Mouse (Mus musculus) liver, embryonic 16.5 days (tissue): ENCODE measurements around the gene Rspo4. TPM values are rescaled to one million over a fixed set of nuclear protein-coding genes. Genes with fewer than 3 reads are reported as not detected.

Experiments used
- ATAC-seq: fragments of 200-750 bp; cut with Nextera tagmentation; 2 replicates; pipeline ENCODE4 v1.8.0; 2017; ENCODE audit warnings: low read depth, mild to moderate bottlenecking, moderate number of reproducible peaks, moderate library complexity
- H3K27ac ChIP-seq: fragments of 300-500 bp; sonication (generic); 2 replicates; pipeline ENCODE4 v1.5.1; 2014; ENCODE audit warnings: mild to moderate bottlenecking, low read length
- H3K27me3 ChIP-seq: fragments of 300-500 bp; sonication (generic); 2 replicates; pipeline ENCODE4 v1.6.1; 2014; ENCODE audit warnings: low read depth, low read length, mixed read lengths; ENCODE audit not compliant: control insufficient read depth, insufficient read depth
- H3K36me3 ChIP-seq: fragments of 300-500 bp; sonication (generic); 2 replicates; pipeline ENCODE4 v1.6.1; 2014; ENCODE audit warnings: mild to moderate bottlenecking; ENCODE audit not compliant: control insufficient read depth, insufficient read depth
- H3K4me1 ChIP-seq: fragments of 300-500 bp; sonication (generic); 2 replicates; pipeline ENCODE4 v1.6.1; 2014; ENCODE audit warnings: low read depth, low read length, mixed read lengths; ENCODE audit not compliant: control insufficient read depth
- H3K4me2 ChIP-seq: fragments of 300-500 bp; sonication (generic); 2 replicates; pipeline ENCODE4 v1.6.1; 2014; ENCODE audit warnings: low read depth, low read length, mixed read lengths
- H3K4me3 ChIP-seq: fragments of 300-500 bp; sonication (generic); 2 replicates; pipeline ENCODE4 v1.5.1; 2014; ENCODE audit warnings: low read depth, mild to moderate bottlenecking, low read length
- H3K9ac ChIP-seq: fragments of 300-500 bp; sonication (generic); 2 replicates; pipeline ENCODE4 v1.6.1; 2014; ENCODE audit warnings: low read depth, low read length
- H3K9me3 ChIP-seq: fragments of 300-500 bp; sonication (generic); replicated peaks from 2 replicates; pipeline ENCODE4 v1.6.1; 2016; ENCODE audit warnings: low read length; ENCODE audit not compliant: control insufficient read depth
- WGBS: fragments of 180-500 bp; shearing (Covaris S2); extraction: QIAGEN DNeasy Blood & Tissue Kit; methylation state at CpG from one replicate; pipeline ENCODE4 v1.1.7; 2014; ENCODE audit not compliant: insufficient replicate concordance; 5-methylcytosine and 5-hydroxymethylcytosine counted together
- polyA plus RNA-seq: library from polyadenylated mRNA; unstranded; fragments of >200 nt; fragmentation: Nextera tagmentation; extraction: Ambion mirVana; gene quantifications from 2 replicates; pipeline ENCODE4 v1.2.1, GENCODE M21; 2015

Rspo4 gene
- polyA plus RNA-seq, 1 experiment from 2014 or later, result 0.09 TPM

DNA sequence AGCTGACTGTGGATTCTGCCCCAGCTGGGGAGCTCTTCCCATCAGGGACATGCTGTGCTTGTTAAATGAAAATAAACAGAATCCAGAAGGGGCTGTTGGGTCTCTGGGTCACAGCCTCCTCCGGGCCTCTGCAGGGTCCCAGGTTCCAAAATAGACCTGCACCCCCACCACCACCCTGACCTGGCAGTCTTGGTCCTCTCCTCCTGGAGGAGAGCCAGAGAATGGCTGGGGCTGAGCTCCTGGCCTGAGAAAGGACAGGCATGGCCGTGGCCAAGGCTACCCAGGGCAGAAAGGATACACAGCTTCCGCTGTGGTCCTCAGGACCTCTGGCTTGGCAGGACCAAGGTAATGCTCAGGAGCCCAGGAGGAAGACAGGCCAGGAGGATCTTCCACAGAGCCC is 61.9 kb downstream of the Rspo4 start:
- H3K36me3 ChIP-seq, result no peaks in the 10 kb centered on the region
- no peak overlapping the region for H3K4me2 ChIP-seq
- H3K4me1 ChIP-seq, result no peaks in the 10 kb centered on the region
- no peaks in the 10 kb centered on the region for H3K27me3 ChIP-seq
- ATAC-seq, result no peak
- H3K27ac ChIP-seq, result no peak overlapping the region
- no peak overlapping the region for H3K9ac ChIP-seq
- WGBS, result 43% methylated on average over 3 of the region's 3 CpGs
- no peaks in the 10 kb centered on the region for H3K9me3 ChIP-seq
- H3K4me3 ChIP-seq, result no peak overlapping the region

DNA sequence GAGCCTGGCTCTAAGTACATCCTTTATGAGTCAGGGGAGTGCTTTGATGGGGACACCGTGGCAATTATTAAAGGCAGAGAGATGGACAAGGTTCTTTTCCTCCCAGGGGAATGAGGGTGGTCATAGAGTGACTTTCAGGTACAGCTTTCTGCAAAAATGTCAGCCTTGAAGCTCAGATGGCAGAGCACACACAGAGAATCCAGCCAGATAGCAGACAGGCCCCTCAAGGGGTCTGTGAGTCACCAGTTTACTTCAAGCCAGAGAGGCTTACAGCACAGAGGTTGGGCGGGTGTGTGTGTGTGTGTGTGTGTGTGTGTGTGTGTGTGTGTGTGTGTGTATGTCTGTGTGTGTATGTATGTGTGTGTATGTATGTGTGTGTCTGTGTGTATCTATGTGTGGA is 64.3 kb downstream of the Rspo4 start:
- Histone ChIP-seq H3K4me2 (no peak overlapping the region), H3K4me1 (no peaks in the 10 kb centered on the region; the same call in 1 of the 2 replicates), H3K36me3 (no peaks in the 10 kb centered on the region), H3K4me3 (no peak overlapping the region), H3K9ac (no peak overlapping the region), H3K9me3 (no peaks in the 10 kb centered on the region), H3K27me3 (no peaks in the 10 kb centered on the region), H3K27ac (no peak overlapping the region)
- WGBS, result 46% methylated on average over 2 of the region's 2 CpGs
- ATAC-seq, result no peak

DNA sequence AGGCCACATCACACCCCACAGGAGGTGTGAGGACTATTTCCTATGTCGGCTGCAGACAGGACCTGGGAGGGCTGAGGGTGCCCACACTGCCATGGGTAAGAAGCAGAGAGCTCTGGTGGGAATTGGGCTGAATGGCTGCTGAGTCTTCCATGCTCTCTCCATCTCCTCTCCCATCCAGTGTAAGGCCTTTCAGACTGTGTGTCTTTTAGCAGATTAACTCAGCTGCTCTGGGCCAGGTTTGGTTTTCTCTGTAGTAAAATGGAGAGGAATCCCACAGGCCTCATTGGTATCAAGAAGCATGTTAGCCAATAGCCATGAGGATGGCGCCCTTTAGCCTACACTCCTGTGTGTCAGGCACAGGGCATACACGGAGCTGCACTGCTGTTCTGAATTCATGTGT is 66.7 kb downstream of the Rspo4 start:
- no peaks in the 10 kb centered on the region for H3K9me3 ChIP-seq
- no peak overlapping the region for H3K9ac ChIP-seq
- no peaks in the 10 kb centered on the region; the same call in 1 of the 2 replicates for H3K4me1 ChIP-seq
- 38% methylated on average over 3 of the region's 3 CpGs for WGBS
- no peak overlapping the region for H3K4me2 ChIP-seq
- no peak overlapping the region for H3K4me3 ChIP-seq
- H3K27me3 ChIP-seq, result no peaks in the 10 kb centered on the region
- no peaks in the 10 kb centered on the region for H3K36me3 ChIP-seq
- no peak for ATAC-seq
- H3K27ac ChIP-seq, result no peak overlapping the region

DNA sequence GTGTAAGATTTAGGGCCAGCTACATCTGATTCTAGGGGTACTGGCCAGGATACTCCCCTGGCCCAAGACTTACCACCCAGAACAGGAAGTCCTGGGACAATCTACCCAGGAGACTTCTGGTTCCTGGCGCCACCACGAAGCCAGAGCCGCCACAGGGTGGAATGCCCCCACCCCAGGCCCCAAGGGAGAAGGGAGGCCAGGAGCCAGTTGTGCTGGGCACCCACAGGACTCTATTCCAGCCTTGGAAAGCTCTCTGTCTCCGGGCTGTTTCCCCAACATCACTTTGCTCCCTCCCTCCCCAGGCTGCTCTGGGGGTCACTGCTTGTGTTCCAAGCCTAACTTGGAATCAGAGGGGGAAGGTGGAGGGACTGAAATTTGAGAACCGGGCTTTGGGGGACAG is 67.8 kb downstream of the Rspo4 start:
- no peak for ATAC-seq
- Histone ChIP-seq H3K36me3 (no peaks in the 10 kb centered on the region), H3K9ac (no peak overlapping the region), H3K9me3 (no peaks in the 10 kb centered on the region), H3K4me3 (no peak overlapping the region), H3K27ac (no peak overlapping the region), H3K4me2 (no peak overlapping the region), H3K4me1 (no peaks in the 10 kb centered on the region; the same call in 1 of the 2 replicates), H3K27me3 (no peaks in the 10 kb centered on the region)
- WGBS, result 23% methylated on average over 5 of the region's 5 CpGs

DNA sequence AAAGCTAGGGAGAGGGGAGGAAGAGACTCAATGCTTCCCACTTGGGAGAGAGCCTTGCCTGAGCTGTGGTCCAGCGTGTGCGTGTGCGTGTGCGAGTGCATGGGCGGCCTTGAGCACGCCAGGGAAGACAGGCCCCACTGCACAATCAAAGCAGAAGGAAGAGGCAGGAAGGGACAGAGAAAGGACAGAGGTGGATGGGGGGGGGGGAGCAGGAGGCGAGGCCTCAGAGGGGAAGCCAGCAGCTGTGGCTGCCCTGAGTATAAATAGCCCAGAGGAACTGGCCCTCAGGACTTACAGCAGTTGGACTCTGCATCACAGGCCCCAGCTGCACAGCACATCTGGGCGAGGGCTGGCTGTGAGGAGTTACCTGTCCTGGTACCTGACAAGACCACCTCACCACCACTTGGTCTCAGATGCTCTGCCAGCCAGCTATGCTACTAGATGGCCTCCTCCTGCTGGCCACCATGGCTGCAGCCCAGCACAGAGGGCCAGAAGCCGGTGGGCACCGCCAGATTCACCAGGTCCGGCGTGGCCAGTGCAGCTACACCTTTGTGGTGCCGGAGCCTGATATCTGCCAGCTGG is 68.3 kb downstream of the Rspo4 start, which contains the start of gene Angpt4:
Gene Angpt4 (plus strand): TSS at position 292 of the 582 bp plus-strand sequence.
- WGBS, result 52% methylated on average over 12 of the region's 13 CpGs
- Histone ChIP-seq H3K4me2 (no peak within 1 kb of the TSS), H3K9me3 (no peaks in the 10 kb centered on the region), H3K27me3 (no peaks in the 10 kb centered on the region), H3K4me3 (no peak within 1 kb of the TSS), H3K36me3 (no peaks in the 10 kb centered on the region), H3K9ac (no peak within 1 kb of the TSS), H3K27ac (no peak within 1 kb of the TSS), H3K4me1 (no peaks in the 10 kb centered on the region; the same call in 1 of the 2 replicates)
- ATAC-seq, result no peak

DNA sequence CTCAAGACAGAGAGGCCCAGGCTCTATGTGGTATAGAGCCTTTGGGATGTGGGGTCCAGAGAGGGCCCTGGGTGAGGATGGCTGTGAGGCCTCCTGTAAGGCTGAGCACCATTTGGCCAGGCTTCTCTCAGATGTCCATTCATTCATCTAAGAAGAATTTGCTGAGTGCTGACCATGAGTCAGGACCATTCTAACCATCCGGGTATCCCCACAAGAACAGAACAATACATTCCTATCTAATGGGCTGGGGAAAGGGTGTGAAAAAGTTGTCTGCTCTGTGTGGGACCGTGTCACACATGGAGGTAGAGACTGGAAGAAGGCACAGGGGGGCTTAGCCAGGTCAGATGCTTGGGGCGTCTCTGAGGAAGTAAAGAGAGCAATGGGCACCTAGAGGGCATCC is 69.0 kb downstream of the Rspo4 start:
- 60% methylated on average over 3 of the region's 3 CpGs for WGBS
- Histone ChIP-seq H3K9ac (no peak overlapping the region), H3K4me1 (no peaks in the 10 kb centered on the region; the same call in 1 of the 2 replicates), H3K36me3 (no peaks in the 10 kb centered on the region), H3K4me3 (no peak overlapping the region), H3K9me3 (no peaks in the 10 kb centered on the region), H3K4me2 (no peak overlapping the region), H3K27ac (no peak overlapping the region), H3K27me3 (no peaks in the 10 kb centered on the region)
- no peak for ATAC-seq

DNA sequence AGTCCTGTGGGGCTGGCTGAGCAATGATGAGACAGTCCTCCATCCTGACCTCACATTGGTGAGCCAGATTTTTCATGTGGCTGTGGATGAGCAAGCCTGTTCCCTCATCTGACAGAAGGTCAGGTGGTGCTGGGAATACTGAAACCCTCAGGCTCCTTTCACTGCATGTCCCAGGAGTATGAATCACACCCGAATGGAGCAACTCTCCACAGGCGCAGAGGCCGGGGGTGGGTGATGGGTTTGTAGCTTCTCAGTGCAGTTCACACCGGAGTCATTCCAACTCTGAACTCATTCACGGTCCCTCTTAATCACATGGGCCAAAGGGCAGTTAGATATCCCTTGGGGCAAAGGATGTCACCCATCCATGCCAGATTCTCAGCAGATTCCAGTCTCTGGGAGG is 71.4 kb downstream of the Rspo4 start:
- no peak overlapping the region for H3K9ac ChIP-seq
- H3K27me3 ChIP-seq, result no peaks in the 10 kb centered on the region
- H3K27ac ChIP-seq, result no peak overlapping the region
- H3K4me2 ChIP-seq, result no peak overlapping the region
- H3K36me3 ChIP-seq, result no peaks in the 10 kb centered on the region
- H3K4me1 ChIP-seq, result no peaks in the 10 kb centered on the region; the same call in 1 of the 2 replicates
- no peak overlapping the region for H3K4me3 ChIP-seq
- no peaks in the 10 kb centered on the region for H3K9me3 ChIP-seq
- WGBS, result 60% methylated on average over 5 of the region's 5 CpGs
- ATAC-seq, result no peak

DNA sequence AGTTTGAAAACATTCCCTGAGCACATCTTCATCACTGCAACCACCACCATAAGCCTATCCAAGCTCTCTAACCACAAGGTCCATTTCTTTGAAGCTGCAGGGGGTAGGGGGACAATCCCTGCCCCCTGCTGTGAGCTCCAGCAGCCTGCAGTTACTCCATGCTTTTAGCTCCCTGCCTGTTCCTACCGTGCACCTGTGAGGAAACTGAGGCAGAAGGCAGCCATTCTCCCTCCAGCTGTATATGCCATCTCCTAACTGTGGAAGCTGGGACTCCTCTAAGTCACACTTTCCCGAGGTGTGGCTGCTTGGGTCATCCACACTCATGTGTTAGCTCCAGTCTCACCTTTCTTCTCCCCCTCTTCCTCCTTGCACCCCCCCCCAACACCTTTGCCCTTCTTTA is 72.4 kb downstream of the Rspo4 start:
- H3K4me2 ChIP-seq, result no peak overlapping the region
- ATAC-seq, result no peak
- H3K9me3 ChIP-seq, result no peaks in the 10 kb centered on the region
- no peak overlapping the region for H3K9ac ChIP-seq
- no peaks in the 10 kb centered on the region for H3K27me3 ChIP-seq
- H3K4me1 ChIP-seq, result no peaks in the 10 kb centered on the region; the same call in 1 of the 2 replicates
- WGBS, result 16% methylated on average over 2 of the region's 2 CpGs
- no peak overlapping the region for H3K27ac ChIP-seq
- no peak overlapping the region for H3K4me3 ChIP-seq
- H3K36me3 ChIP-seq, result no peaks in the 10 kb centered on the region

DNA sequence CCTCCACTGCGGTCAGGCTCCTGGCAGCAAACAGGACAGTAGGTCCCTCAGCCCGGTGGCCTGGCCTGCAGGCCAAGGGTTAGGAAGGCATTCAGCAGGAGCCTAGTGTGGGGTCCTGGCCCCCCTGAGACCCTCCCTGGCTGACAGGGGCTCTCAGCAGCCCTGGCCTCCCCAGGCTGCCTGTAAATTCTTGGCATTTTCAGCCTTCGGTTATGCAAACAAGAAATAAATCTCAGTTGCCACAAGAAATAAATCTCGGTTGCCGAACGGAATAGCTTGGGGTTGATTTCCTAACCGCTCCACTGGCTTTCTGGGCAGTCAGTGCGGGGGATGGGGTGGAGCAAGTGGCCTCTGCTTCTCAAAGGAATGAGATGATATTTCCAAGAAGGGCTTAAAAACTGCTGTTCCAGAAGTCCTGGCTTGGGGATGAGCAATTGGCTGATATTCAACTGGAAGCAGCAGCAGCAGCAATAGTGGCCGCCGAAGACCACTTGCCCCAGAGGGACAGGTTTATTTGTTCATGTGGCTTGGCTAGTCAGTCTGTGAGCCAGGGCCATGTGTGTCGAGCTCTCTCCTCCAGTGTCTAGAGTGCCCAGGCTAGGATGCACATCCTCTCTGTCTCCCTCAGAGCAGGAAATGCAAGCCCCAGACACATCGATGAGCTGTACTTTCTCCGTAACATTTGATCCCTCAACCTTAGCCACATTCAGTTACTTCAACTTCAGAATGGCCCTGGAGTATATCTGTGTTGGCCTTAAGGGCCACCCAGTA is 73.5 kb downstream of the Rspo4 start:
- no peaks in the 10 kb centered on the region for H3K9me3 ChIP-seq
- ATAC-seq, result no peak
- no peaks in the 10 kb centered on the region for H3K27me3 ChIP-seq
- H3K9ac ChIP-seq, result no peak overlapping the region
- no peak overlapping the region for H3K27ac ChIP-seq
- H3K36me3 ChIP-seq, result no peaks in the 10 kb centered on the region
- no peaks in the 10 kb centered on the region; the same call in 1 of the 2 replicates for H3K4me1 ChIP-seq
- H3K4me2 ChIP-seq, result no peak overlapping the region
- H3K4me3 ChIP-seq, result no peak overlapping the region
- WGBS, result 62% methylated on average over 13 of the region's 13 CpGs
